Mouse (Mus musculus): ENCODE data around the gene Setd1a.
"Not testable (repeated sequence)": the region's sequence is repeated elsewhere in the genome, so short reads cannot be mapped to it uniquely, and the experiment has no call there.

The Setd1a gene

GRCm38 (mm10) chr7:127837473-127837872, 61.0 kb downstream of the Setd1a start:
- DNase-seq (ENCODE audit: low spot score): no peak

DNA sequence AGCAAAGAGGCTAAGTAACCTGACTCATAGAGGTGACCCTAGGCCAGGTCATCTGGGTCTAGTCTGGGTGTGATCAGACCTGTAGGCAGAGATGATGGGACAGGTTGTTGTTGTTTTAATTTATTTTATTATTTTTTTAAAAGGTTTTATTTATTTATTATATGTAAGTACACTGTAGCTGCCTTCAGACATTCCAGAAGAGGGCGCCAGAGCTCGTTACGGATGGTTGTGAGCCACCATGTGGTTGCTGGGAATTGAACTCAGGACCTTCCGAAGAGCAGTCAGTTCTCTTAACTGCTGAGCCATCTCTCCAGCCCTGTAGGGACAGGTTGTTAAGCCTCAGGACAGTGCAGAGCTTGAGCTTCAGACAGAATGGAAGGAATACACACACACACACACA, 61.4 kb downstream of the Setd1a start:
- DNase-seq (ENCODE audit: low spot score): not testable (repeated sequence)

- not testable (repeated sequence) for DNase-seq (ENCODE audit: low spot score)
These were observed 63.6 kb downstream of the Setd1a start for GRCm38 (mm10) chr7:127840031-127840430.

- DNase-seq (ENCODE audit: low spot score): peak; percentile 68
These were observed 64.4 kb downstream of the Setd1a start for GRCm38 (mm10) chr7:127840886-127841285.

DNA sequence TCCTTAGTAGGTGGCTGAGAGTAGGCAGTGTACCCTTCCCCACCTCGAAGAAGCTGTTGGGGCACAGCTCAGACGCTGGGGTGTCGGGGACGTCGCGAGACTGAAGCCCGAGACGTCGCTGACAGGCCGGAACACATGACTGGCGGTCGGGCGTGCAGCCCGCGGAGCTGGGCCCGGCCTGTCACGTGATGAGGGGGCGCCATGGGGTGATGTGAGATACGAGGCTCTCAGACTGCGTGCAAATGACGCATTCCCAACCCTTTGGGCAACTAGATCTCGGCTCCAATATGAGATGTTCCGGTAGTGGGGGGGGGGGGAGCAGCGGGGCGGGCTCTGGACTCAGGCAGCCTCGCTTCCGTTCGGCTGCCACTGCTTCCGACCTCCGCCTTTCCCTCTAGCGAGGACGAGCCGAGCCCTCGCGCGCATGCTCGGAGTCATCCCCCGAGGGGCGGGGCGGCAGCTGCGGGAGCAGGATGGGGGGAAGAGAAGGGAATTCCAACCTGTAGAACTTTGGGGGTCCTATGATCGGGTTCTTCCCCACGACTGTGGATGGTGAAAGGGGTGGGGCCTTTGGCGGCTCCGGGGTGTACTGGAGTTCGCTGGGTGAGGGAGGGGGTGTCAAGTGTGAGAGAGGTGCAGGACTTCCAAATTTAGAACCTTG, 65.0 kb downstream of the Setd1a start:
- peak; percentile 93 for DNase-seq (ENCODE audit: low spot score)

DNA sequence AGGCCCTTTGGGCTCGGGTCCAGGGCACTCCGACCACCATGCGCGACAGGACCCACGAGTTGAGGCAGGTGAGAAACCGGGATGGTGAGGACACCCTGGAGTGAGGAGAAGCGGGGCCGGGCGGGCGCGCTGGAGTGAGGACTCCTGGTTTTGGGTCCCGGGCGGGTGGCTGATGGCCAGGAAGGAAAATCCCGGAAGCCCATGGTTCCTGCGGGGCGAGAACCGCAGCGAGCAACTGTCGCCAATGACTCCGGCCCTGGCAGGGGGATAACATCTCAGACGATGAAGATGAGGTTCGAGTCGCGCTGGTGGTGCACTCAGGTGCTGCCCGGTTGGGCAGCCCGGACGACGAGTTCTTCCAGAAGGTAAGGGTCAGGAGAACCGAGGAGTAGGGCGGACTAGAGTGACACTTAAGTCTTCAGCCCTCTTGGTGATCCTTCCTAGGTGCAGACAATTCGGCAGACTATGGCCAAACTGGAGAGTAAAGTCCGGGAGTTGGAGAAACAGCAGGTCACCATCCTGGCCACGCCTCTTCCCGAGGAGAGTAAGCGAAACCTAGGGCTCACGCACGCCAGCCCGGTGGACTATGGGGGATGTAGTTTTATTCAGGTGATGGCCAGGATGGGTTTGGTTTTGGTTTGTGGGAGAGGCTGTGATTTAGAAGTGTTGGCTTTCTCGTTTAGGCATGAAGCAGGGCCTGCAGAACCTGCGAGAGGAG, 65.7 kb downstream of the Setd1a start:
- DNase-seq (ENCODE audit: low spot score): peak; percentile 85

Measured in testis, postnatal 14 days (tissue).